In the genomic region with DNA sequence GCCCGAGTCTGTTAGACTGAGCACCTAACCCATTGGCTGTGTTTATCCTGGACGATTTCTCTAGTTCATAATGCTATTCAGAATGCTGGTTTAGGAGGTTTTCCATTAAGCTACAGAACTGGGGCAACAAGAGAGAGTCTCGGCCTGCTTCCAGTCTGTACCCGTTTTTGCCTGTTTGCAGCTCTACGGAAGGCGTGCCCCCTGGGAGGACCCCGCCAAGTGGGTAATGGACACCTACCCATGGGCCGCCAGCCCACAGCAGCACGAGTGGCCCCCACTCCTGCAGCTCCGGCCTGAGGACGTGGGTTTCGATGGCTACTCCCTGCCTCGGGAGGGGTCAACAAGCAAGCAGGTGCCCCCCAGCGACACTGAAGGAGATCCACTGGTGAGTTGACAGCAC, we compare ENCODE assay signal across 44 mouse cellular contexts. TPM values are rescaled to one million over a fixed set of nuclear protein-coding genes. Genes with fewer than 3 reads are reported as not detected.
"Had no signal": no experiment of that assay in that cellular context is flagged by ENCODE, and none has a peak within 500 bp of the region (broad histone marks: within the 10 kb centered on the region; RNA-seq: fewer than 3 reads in every experiment).

No protein-coding gene starts in this region.

- H3K4me1 ChIP-seq: liver, embryonic 12.5 days; liver, embryonic 13.5 days; liver, embryonic 15.5 days; midbrain, embryonic 12.5 days; midbrain, embryonic 15.5 days; neural tube, embryonic 12.5 days; neural tube, embryonic 13.5 days had no signal

- H3K4me3 ChIP-seq: limb, embryonic 10.5 days; limb, embryonic 12.5 days; limb, embryonic 13.5 days; limb, embryonic 15.5 days; liver, embryonic 12.5 days; liver, embryonic 13.5 days; liver, embryonic 15.5 days; lung, embryonic 15.5 days; megakaryocyte, embryonic 14.5 days; midbrain, embryonic 10.5 days; midbrain, embryonic 12.5 days; midbrain, embryonic 13.5 days; midbrain, embryonic 15.5 days; myocyte; neural tube, embryonic 12.5 days; neural tube, embryonic 13.5 days had no signal

- H3K27ac ChIP-seq: limb, embryonic 10.5 days; limb, embryonic 12.5 days; limb, embryonic 13.5 days; limb, embryonic 15.5 days; liver, embryonic 12.5 days; liver, embryonic 13.5 days; liver, embryonic 14.5 days; liver, embryonic 15.5 days; lung, embryonic 15.5 days; macrophage; midbrain, embryonic 10.5 days; midbrain, embryonic 12.5 days; midbrain, embryonic 13.5 days; midbrain, embryonic 15.5 days; neural tube, embryonic 12.5 days; neural tube, embryonic 13.5 days had no signal

- ATAC-seq: liver, embryonic 12.5 days; liver, postnatal 0 days; lung, postnatal 0 days; midbrain, embryonic 13.5 days; midbrain, embryonic 15.5 days; midbrain, embryonic 16.5 days had no signal

- DNase-seq: left cerebral cortex, postnatal 4 days; liver; liver, embryonic 13.5 days; liver, postnatal 0 days; lung, adult 18-20 months; lung, adult 2 months; lung, embryonic 14.5 days; lung, postnatal 10 days; lung, postnatal 14 days; lung, postnatal 36 days; lung, postnatal 4 days; midbrain, embryonic 14.5 days had no signal

- H3K36me3 ChIP-seq: midbrain, embryonic 15.5 days had no signal

- H3K9ac ChIP-seq: limb, embryonic 12.5 days; limb, embryonic 13.5 days; limb, embryonic 15.5 days; liver, embryonic 12.5 days; liver, embryonic 13.5 days; liver, embryonic 14.5 days; liver, embryonic 15.5 days; liver, postnatal 0 days; lung, embryonic 14.5 days; lung, embryonic 15.5 days; midbrain, embryonic 12.5 days; midbrain, embryonic 13.5 days; midbrain, embryonic 15.5 days; neural tube, embryonic 12.5 days; neural tube, embryonic 13.5 days had no signal

- H3K9me3 ChIP-seq: limb, embryonic 10.5 days; limb, embryonic 12.5 days; limb, embryonic 13.5 days; limb, embryonic 15.5 days; liver, embryonic 12.5 days; liver, embryonic 13.5 days; liver, embryonic 15.5 days; lung, embryonic 15.5 days; midbrain, embryonic 10.5 days; midbrain, embryonic 12.5 days; midbrain, embryonic 13.5 days; midbrain, embryonic 15.5 days; neural tube, embryonic 12.5 days; neural tube, embryonic 13.5 days had no signal

- H3K4me2 ChIP-seq: limb, embryonic 12.5 days; limb, embryonic 13.5 days; limb, embryonic 15.5 days; liver, embryonic 11.5 days; liver, embryonic 12.5 days; liver, embryonic 13.5 days; liver, embryonic 15.5 days; lung, embryonic 14.5 days; lung, embryonic 15.5 days; midbrain, embryonic 11.5 days; midbrain, embryonic 12.5 days; midbrain, embryonic 13.5 days; midbrain, embryonic 15.5 days; neural tube, embryonic 12.5 days; neural tube, embryonic 13.5 days had no signal

- H3K27me3 ChIP-seq: limb, embryonic 12.5 days; limb, embryonic 13.5 days; limb, embryonic 15.5 days; liver, embryonic 12.5 days; liver, embryonic 13.5 days; liver, embryonic 15.5 days; lung, embryonic 15.5 days; midbrain, embryonic 12.5 days; midbrain, embryonic 15.5 days; neural tube, embryonic 12.5 days; neural tube, embryonic 13.5 days had no signal

RNA-seq across cellular contexts. Expression of a gene that starts 32.4 kb away (rescaled TPM):
- total RNA-seq: left cerebral cortex, postnatal 14 days; left cerebral cortex, postnatal 25 days; left cerebral cortex, postnatal 36 days; left cerebral cortex, postnatal 4 days; liver, adult 2 months; megakaryocyte progenitor cell, adult 5-6 weeks; megakaryocyte, adult 5-6 weeks; megakaryocyte-erythroid progenitor cell, adult 5-6 weeks; monocyte, adult 5-6 weeks had no signal
- polyA plus RNA-seq: limb, embryonic 10.5 days; limb, embryonic 11.5 days; liver, adult 2 months; liver, embryonic 11.5 days; liver, embryonic 12.5 days; liver, embryonic 14.5 days; liver, embryonic 16.5 days; liver, postnatal 0 days; lung, adult 2 months; lung, embryonic 14.5 days; lung, embryonic 15.5 days; lung, embryonic 16.5 days; lung, postnatal 0 days; macrophage; myocyte had no signal
